Comparison of ENCODE assay signal across 22 mouse cellular contexts in the genomic region with DNA sequence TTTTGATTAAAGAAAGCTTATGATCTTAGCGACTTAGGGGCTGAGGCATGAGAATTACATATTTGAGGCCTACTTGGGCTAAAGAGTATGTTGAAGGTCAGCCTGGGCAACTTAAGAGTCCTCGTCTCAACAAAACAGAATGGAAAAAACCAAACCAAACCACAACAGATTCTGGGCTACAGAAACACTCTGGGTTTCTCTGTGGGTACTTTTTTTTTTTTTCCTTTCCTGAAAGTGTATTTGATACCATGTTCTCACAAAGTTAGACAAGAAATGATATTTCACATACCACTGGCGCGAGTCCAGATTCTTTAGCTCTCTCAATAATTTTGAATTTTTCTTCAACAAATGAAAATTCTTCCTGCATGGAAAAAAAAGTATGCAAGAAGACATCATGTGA.
A peak's percentile ranks its signal among the peaks of the same experiment; 100 is the strongest.
DNase-seq lines count a peak whose midpoint lies in the region; ATAC-seq and TF ChIP-seq lines count a peak whose summit lies in the region.
"Had no signal": no experiment of that assay in that cellular context is flagged by ENCODE, and none has a peak within 500 bp of the region (broad histone marks: within the 10 kb centered on the region; RNA-seq: fewer than 3 reads in every experiment).

No protein-coding gene starts in this region.

- dilution Hi-C loops in CH12.LX (cut with MboI; ENCODE audit: extremely low pct_ligation_motif_present, extremely low pct_unique_long_range_greater_than_20kb, low sequenced_read_pairs): no loop called here

- no peak for TF ChIP-seq CTCF in CH12.LX (conservative IDR thresholded peaks at IDR 0.05 in 1 of 2, IDR thresholded peaks at IDR 0.05 in 1 of 2; ENCODE audit: low read depth in 2 of 2, low read length in 2 of 2)

- peaks cover 0 to 54% of the 10 kb centered on the region in 2 experiments for H3K36me3 ChIP-seq in CH12.LX (replicated peaks in 1 of 2; ENCODE audit: control insufficient read depth in 1 of 2, insufficient read depth in 1 of 2, low read length in 1 of 2)
- peaks cover 8% of the 10 kb centered on the region for H3K36me3 ChIP-seq in hindbrain, embryonic 16.5 days (ENCODE audit: control insufficient read depth, insufficient read depth, low read length)

- peaks cover 0 to 12% of the 10 kb centered on the region in 2 experiments; a peak in 2 of 4 replicates for H3K4me1 ChIP-seq in CH12.LX (ENCODE audit: control insufficient read depth in 1 of 2, insufficient read depth in 2 of 2)
- H3K4me1 ChIP-seq in hindbrain, embryonic 16.5 days (ENCODE audit: control insufficient read depth, insufficient read depth, low read depth, low read length): no peaks in the 10 kb centered on the region

- TF ChIP-seq POLR2A in CH12.LX (IDR thresholded peaks at IDR 0.05; ENCODE audit: low read depth, low read length): no peak

- TF ChIP-seq EP300 in CH12.LX (IDR thresholded peaks at IDR 0.05; ENCODE audit: low read length): peak; percentile 41; the same call in 1 of the 2 replicates

- DNase-seq in 416B (ENCODE audit: low read depth) (peak; percentile 63), CH12.LX (ENCODE audit: extremely low read depth) (no peak)
- DNase-seq in fibroblast of lung, adult 2 months (ENCODE audit: low read depth): peak; percentile 8
- DNase-seq in frontal cortex, postnatal 10 days (ENCODE audit: low spot score in 2 of 2): no peak
- DNase-seq: adrenal gland, adult 2 months; adrenal gland, adult 8-10 months; adrenal gland, postnatal 10 days; adrenal gland, postnatal 14 days; adrenal gland, postnatal 25 days; adrenal gland, postnatal 36 days; B cell, adult 2 months; cerebellum, adult 11 months; cerebellum, adult 11-12 months; cerebellum, adult 18-20 months; cerebellum, adult 2 months; cerebellum, adult 8-10 months had no signal

- in situ Hi-C loops in CH12.LX (cut with MboI; ENCODE audit: low pct_ligation_motif_present, low pct_unique_long_range_greater_than_20kb, low sequenced_read_pairs): no loop called here

- no peaks in the 10 kb centered on the region for H3K27me3 ChIP-seq in CH12.LX (replicated peaks)
- no peaks in the 10 kb centered on the region for H3K27me3 ChIP-seq in hindbrain, embryonic 16.5 days (replicated peaks; ENCODE audit: control insufficient read depth, insufficient read depth, low read length)
- H3K27me3 ChIP-seq: Patski had no signal

- H3K79me2 ChIP-seq in CH12.LX (replicated peaks; ENCODE audit: control insufficient read depth, extremely low read depth, insufficient read depth, poor library complexity, severe bottlenecking): no peaks in the 10 kb centered on the region

- no peak overlapping the region for H3K4me2 ChIP-seq in CH12.LX (ENCODE audit: insufficient read depth, low read depth, poor library complexity, severe bottlenecking)
- no peak overlapping the region for H3K4me2 ChIP-seq in hindbrain, embryonic 16.5 days (ENCODE audit: low read length)

- H3K27ac ChIP-seq in CH12.LX (ENCODE audit: insufficient read depth, low read depth): no peak overlapping the region
- no peak overlapping the region for H3K27ac ChIP-seq in hindbrain, embryonic 16.5 days (ENCODE audit: low read depth, low read length)

- TF ChIP-seq RAD21 in CH12.LX (IDR thresholded peaks at IDR 0.05; ENCODE audit: low read depth, low read length): no peak

- H3K9ac ChIP-seq in CH12.LX (ENCODE audit: insufficient read depth, low read depth): no peak overlapping the region
- H3K9ac ChIP-seq in hindbrain, embryonic 16.5 days (ENCODE audit: low read depth, low read length): no peak overlapping the region

- ATAC-seq in erythroid progenitor cell, adult 5-6 weeks (replicated peaks; ENCODE audit: low FRiP score, poor library complexity, severe bottlenecking): no peak
- no peak for ATAC-seq in hindbrain, embryonic 16.5 days
- ATAC-seq: activated CD4-positive, CD25-positive, alpha-beta regulatory T cell, adult 4 months; CD4-positive, CD25-positive, alpha-beta regulatory T cell, adult 4 months; Patski had no signal

- no peaks in the 10 kb centered on the region for H3K9me3 ChIP-seq in CH12.LX (replicated peaks; ENCODE audit: low read length)
- H3K9me3 ChIP-seq in hindbrain, embryonic 16.5 days (ENCODE audit: control insufficient read depth, low read length): no peaks in the 10 kb centered on the region
- H3K9me3 ChIP-seq: G1E had no signal

- 98% methylated on average over 4 of the region's 4 CpGs for WGBS in hindbrain, embryonic 16.5 days

- no peak overlapping the region for H3K4me3 ChIP-seq in CH12.LX (replicated peaks in 1 of 3; ENCODE audit: low read depth in 2 of 3, low read length in 2 of 3, poor library complexity in 1 of 3)
- no peak overlapping the region for H3K4me3 ChIP-seq in hindbrain, embryonic 16.5 days (ENCODE audit: low read length)

TF ChIP-seq in CH12.LX, 34 proteins besides CTCF, POLR2A, EP300 and RAD21:
- TF ChIP-seq CHD1 (IDR thresholded peaks at IDR 0.05; ENCODE audit: low read depth, low read length) (no peak), ZNF384 (IDR thresholded peaks at IDR 0.05; ENCODE audit: low read depth, low read length) (peak; percentile 59; the same call in 1 of the 2 replicates), TBP (conservative IDR thresholded peaks at IDR 0.05; ENCODE audit: low read depth, low read length) (no peak), GABPA (IDR thresholded peaks at IDR 0.05; ENCODE audit: insufficient replicate concordance, low read depth, low read length) (no peak)

Comparison
In these comparisons a context has a peak if more than half of its experiments do, and no peak if none do; other contexts are left out.
1. DNase-seq: peak in 416B (single experiment) and fibroblast of lung, adult 2 months (single experiment); none in CH12.LX (single experiment) and frontal cortex, postnatal 10 days (0 of 2).